Comparison of ENCODE assay signal across 9 mouse cellular contexts in the genomic region with DNA sequence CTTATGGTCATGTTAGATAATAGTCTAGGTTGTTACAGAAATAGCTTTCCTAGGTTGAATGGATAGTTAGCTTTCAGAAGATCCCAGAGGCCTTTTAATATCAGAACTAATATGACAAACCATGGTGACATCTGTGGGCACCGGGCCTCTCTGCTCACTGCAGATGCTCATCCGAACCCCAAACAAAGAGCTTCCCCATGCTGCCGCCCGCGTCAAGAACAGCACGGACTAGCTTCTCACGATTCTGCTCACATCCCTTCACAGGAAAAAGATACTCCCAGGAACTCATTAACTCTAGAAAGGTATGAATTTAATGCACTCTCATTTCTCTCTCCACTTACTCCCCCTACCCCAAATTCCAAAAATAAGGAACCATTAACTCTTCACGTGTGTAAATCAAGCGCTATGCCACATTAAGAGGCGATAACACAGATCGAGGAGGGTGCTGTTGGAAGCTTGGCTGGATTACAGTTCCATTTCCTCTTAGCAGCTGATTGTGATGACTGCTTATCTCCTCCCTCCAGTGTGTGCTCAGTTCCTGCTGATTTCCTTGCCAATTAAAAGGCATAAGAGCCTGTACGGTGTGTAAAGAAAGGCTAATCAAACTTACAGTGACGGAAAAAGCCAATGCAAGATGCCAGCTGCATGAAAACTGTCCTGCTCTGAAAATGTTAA.
A peak's percentile ranks its signal among the peaks of the same experiment; 100 is the strongest.
DNase-seq lines count a peak whose midpoint lies in the region; ATAC-seq and TF ChIP-seq lines count a peak whose summit lies in the region.
"Had no signal": no experiment of that assay in that cellular context is flagged by ENCODE, and none has a peak within 500 bp of the region (broad histone marks: within the 10 kb centered on the region; RNA-seq: fewer than 3 reads in every experiment).

No protein-coding gene starts in this region.

- ATAC-seq in granulocyte monocyte progenitor cell, adult 5-6 weeks (replicated peaks; ENCODE audit: poor library complexity, severe bottlenecking): peak; percentile 66
- ATAC-seq in hindbrain, embryonic 16.5 days: peak; percentile 92
- peak; percentile 84 for ATAC-seq in midbrain, postnatal 0 days (ENCODE audit: low FRiP score)
- ATAC-seq in inflammation-experienced regulatory T-cells, adult 6 months: no peak

- no peaks in the 10 kb centered on the region for H3K4me1 ChIP-seq in hindbrain, embryonic 16.5 days (ENCODE audit: control insufficient read depth, insufficient read depth, low read depth, low read length)
- 0 out of 2 replicates have a peak, but pooled peaks cover 3% of the 10 kb centered on the region for H3K4me1 ChIP-seq in midbrain, postnatal 0 days (ENCODE audit: insufficient read depth, low read length)
- H3K4me1 ChIP-seq in thymus, adult 2 months (replicated peaks; ENCODE audit: control insufficient read depth, insufficient read depth, low read length): no peaks in the 10 kb centered on the region
- H3K4me1 ChIP-seq: embryonic facial prominence, embryonic 12.5 days had no signal

- H3K9me3 ChIP-seq in hindbrain, embryonic 16.5 days (ENCODE audit: control insufficient read depth, low read length): no peaks in the 10 kb centered on the region
- H3K9me3 ChIP-seq in midbrain, postnatal 0 days (ENCODE audit: low read length): no peaks in the 10 kb centered on the region
- H3K9me3 ChIP-seq: embryonic facial prominence, embryonic 12.5 days had no signal

- H3K9ac ChIP-seq in hindbrain, embryonic 16.5 days (ENCODE audit: low read depth, low read length): peak overlapping the region; percentile 39
- peak overlapping the region; percentile 51 for H3K9ac ChIP-seq in midbrain, postnatal 0 days (replicated peaks; ENCODE audit: low read length, poor library complexity, severe bottlenecking)
- H3K9ac ChIP-seq: embryonic facial prominence, embryonic 12.5 days had no signal

- intact Hi-C loops in left cerebral cortex, postnatal 14 days (cut with DNase I): no loop called here

- H3K27ac ChIP-seq in hindbrain, embryonic 16.5 days (ENCODE audit: low read depth, low read length): peak overlapping the region; percentile 69
- H3K27ac ChIP-seq in midbrain, postnatal 0 days (ENCODE audit: low read depth, low read length): peak overlapping the region; percentile 76
- H3K27ac ChIP-seq in thymus, adult 2 months (ENCODE audit: control insufficient read depth, insufficient read depth, low read length): no peak overlapping the region
- H3K27ac ChIP-seq: embryonic facial prominence, embryonic 12.5 days had no signal

- H3K4me2 ChIP-seq in hindbrain, embryonic 16.5 days (ENCODE audit: low read length): peak overlapping the region; percentile 40
- peak overlapping the region; percentile 39 for H3K4me2 ChIP-seq in midbrain, postnatal 0 days (ENCODE audit: low read depth, low read length, poor library complexity, severe bottlenecking)
- H3K4me2 ChIP-seq: embryonic facial prominence, embryonic 12.5 days had no signal

- peak overlapping the region; percentile 1; the same call in 1 of the 2 replicates for H3K4me3 ChIP-seq in hindbrain, embryonic 16.5 days (ENCODE audit: low read length)
- H3K4me3 ChIP-seq in midbrain, postnatal 0 days (ENCODE audit: low read depth, low read length): peak overlapping the region; percentile 18
- H3K4me3 ChIP-seq in thymus, adult 2 months (ENCODE audit: control insufficient read depth, insufficient read depth, low read length): no peak overlapping the region
- H3K4me3 ChIP-seq: embryonic facial prominence, embryonic 12.5 days had no signal

- 36% methylated on average over 13 of the region's 13 CpGs for WGBS in hindbrain, embryonic 16.5 days
- 28% methylated on average over 13 of the region's 13 CpGs for WGBS in midbrain, postnatal 0 days
- 87% methylated on average over 13 of the region's 13 CpGs for WGBS in thymus, adult 2 months

- no peak for TF ChIP-seq POLR2A in thymus, adult 2 months (IDR thresholded peaks at IDR 0.05; ENCODE audit: control insufficient read depth, extremely low read depth, insufficient read depth, low read length, poor library complexity)

- no peak for TF ChIP-seq CTCF in midbrain, postnatal 0 days (IDR thresholded peaks at IDR 0.05)
- TF ChIP-seq CTCF in thymus, adult 2 months (IDR thresholded peaks at IDR 0.05; ENCODE audit: borderline replicate concordance, control insufficient read depth, extremely low read depth, insufficient read depth, low read length, poor library complexity): no peak

- H3K36me3 ChIP-seq in hindbrain, embryonic 16.5 days (ENCODE audit: control insufficient read depth, insufficient read depth, low read length): 0 out of 2 replicates have a peak, but pooled peaks cover 2% of the 10 kb centered on the region
- H3K36me3 ChIP-seq in midbrain, postnatal 0 days (ENCODE audit: insufficient read depth, low read length): no peaks in the 10 kb centered on the region
- H3K36me3 ChIP-seq in thymus, adult 2 months (ENCODE audit: control insufficient read depth, insufficient read depth, low read length): no peaks in the 10 kb centered on the region

- no peaks in the 10 kb centered on the region for H3K27me3 ChIP-seq in hindbrain, embryonic 16.5 days (replicated peaks; ENCODE audit: control insufficient read depth, insufficient read depth, low read length)
- H3K27me3 ChIP-seq in midbrain, postnatal 0 days (ENCODE audit: insufficient read depth, low read length): no peaks in the 10 kb centered on the region
- no peaks in the 10 kb centered on the region for H3K27me3 ChIP-seq in thymus, adult 2 months (ENCODE audit: control insufficient read depth, insufficient read depth, low read length)
- H3K27me3 ChIP-seq: embryonic facial prominence, embryonic 12.5 days had no signal

- DNase-seq in layer of hippocampus, postnatal 14 days (ENCODE audit: low spot score in 2 of 2): peak; percentile 18 to 30
- no peak for DNase-seq in layer of hippocampus, adult 11-12 months (ENCODE audit: low spot score)
- peak; percentile 69 for DNase-seq in midbrain, postnatal 0 days (ENCODE audit: low spot score)
- DNase-seq in left cerebral cortex, postnatal 14 days (ENCODE audit: low spot score in 2 of 2): no peak
- DNase-seq in thymus, adult 2 months: no peak

Comparison
In these comparisons a context has a peak if more than half of its experiments do, and no peak if none do; other contexts are left out.
1. DNase-seq: peak in layer of hippocampus, postnatal 14 days (2 of 2) and midbrain, postnatal 0 days (single experiment); none in layer of hippocampus, adult 11-12 months (single experiment), left cerebral cortex, postnatal 14 days (0 of 2) and thymus, adult 2 months (single experiment).